Mouse (Mus musculus): ENCODE data around the gene Ttc30a2.
"Not testable (repeated sequence)": the region's sequence is repeated elsewhere in the genome, so short reads cannot be mapped to it uniquely, and the experiment has no call there.

Gene Ttc30a2

DNA sequence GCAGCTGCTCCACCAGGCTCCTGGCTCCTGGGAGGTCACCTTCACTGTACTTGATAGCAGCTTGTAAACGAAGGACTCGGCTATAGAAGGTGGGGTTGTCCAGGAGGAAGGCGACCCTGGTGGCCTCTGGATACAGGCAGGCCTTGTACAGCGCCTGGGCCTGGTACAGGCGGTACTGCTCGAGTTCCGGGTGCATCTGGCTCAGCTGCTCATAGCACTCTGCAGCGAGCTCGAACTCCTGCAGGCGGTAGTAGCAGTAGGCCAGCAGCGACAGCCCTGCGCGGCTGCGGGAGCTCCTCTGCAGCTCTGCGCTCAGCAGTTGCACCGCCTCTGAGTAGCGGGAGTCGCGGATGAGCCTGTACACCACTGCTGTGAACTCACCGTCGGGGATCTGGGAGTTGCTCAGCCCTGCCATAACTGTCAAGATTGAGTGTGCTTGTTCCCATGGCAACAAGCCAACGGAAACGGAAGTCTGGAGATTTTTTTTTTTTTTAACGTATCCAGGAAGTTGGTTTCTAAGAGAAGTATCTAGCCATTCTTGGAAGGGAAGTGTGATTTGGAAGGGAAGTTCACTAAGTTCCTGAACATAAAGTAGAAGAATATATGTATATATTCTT, at the start of gene Ttc30a2:
Gene Ttc30a2, minus strand, starts transcription at position 419 of the 617 bp plus-strand sequence.
- in situ Hi-C loops (cut with MboI) = not testable (repeated sequence)

- in situ Hi-C loops (cut with MboI) = no loop called here
Observed at GRCm38 (mm10) chr2:76016890-76017289, 38.9 kb upstream of the Ttc30a2 start.

GRCm38 (mm10) chr2:76016136-76016535, 38.2 kb upstream of the Ttc30a2 start:
- in situ Hi-C loops (cut with MboI) = no loop called here

DNA sequence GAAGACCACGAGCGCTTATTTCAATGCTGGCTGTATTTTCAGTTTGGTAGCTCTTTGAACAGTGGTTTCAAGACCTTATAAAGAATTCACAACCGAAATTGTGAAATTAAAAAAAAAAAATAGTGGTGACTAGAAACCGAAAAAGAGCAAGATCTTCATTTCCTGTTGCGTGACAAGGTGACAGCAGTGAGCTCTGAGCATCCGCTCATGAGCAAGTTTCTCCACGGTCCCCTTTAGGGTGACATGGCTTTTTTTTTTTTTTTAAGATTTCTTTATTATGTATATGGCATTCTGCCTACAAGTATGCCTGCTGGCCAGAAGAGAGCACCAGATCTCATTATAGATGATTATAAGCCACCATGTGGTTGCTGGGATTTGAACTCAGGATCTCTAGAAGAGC, 37.5 kb upstream of the Ttc30a2 start:
- in situ Hi-C loops (cut with MboI) = no loop called here

DNA sequence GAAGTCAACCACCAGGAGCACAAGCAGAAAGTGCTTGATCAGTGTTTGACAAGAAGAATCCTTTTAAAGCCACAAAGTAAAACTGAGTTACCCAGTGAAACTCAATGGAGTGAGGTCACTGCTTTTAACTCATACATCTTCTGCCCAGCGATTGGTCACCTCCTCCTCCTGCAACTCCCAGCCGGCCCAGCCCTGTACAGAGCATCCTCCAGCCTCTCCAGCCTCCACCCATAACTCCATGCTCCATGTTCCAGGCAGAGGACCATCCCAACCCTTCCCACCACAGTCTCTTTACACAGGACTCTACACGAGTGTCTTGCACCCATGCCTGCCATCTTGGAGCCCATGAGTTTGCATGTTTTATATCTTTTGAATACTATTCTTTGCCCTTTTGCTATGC, 36.7 kb upstream of the Ttc30a2 start:
- in situ Hi-C loops (cut with MboI) = no loop called here

DNA sequence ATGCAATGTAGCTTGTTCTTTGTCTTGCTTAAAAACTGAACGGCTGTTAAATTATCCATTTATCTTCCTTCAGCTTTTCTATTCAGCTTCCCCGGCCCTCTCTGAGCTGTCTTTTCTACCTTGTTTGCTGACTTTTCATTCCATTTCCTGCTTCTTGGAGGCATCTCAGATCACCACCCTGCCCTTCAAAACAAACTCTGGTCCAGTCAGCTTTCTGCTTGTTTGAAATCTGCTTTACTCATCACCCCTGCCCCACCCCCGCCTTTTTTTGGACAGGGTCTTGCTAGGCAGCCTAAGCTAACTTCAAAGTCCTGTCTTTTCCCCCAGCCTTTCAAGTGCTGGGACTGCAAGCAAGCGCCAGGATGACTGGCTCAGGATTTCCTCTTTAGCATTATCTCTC, 28.2 kb upstream of the Ttc30a2 start:
- in situ Hi-C loops (cut with MboI) = no loop called here

DNA sequence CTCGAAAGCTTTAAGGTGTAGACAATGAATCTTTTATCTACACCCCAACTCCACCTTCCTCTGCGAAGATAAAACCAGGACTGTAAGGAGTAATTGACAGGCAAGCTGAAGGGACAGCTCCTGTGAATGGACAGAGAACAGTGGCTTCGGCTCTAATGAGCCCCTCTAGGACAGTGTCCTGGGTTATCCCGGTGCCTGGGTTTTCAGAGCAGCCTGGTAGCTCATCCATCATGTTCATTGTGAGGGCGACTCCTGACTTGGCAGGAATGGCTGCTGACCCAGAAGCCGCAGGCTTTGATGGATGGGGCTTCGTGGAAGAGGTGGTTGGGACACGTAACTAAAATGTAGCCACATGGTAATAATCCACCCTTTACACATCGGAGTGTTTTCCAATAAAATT, 24.9 kb upstream of the Ttc30a2 start:
- in situ Hi-C loops (cut with MboI) = no loop called here

GRCm38 (mm10) chr2:76001392-76001791, 23.4 kb upstream of the Ttc30a2 start:
- in situ Hi-C loops (cut with MboI) = no loop called here

- in situ Hi-C loops (cut with MboI) = no loop called here
Observed at GRCm38 (mm10) chr2:75999636-76000035, 21.7 kb upstream of the Ttc30a2 start.

DNA sequence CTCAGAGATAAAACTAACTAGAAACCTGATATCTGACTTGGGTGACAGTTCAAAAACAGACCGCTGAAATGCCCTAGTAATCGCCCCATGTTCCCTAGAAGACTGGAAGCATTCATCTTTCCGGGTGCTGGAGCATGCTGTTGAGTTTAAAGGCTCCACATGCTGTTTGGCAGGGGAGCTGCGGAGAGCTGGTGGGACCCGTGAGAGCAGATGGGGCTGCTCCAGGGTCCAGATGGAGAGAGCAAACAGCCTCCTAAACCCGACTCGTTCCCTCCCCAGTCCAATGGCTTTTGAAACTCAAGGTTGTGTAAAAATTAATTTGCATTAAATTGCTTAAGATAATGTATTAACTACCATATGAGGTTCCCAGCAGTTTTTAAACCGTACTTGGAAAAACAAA, 20.7 kb upstream of the Ttc30a2 start:
- in situ Hi-C loops (cut with MboI) = no loop called here

- in situ Hi-C loops (cut with MboI) = no loop called here
Observed at GRCm38 (mm10) chr2:75997726-75998125, 19.8 kb upstream of the Ttc30a2 start.

- in situ Hi-C loops (cut with MboI) = no loop called here
Observed at GRCm38 (mm10) chr2:75994841-75995240, 16.9 kb upstream of the Ttc30a2 start.

GRCm38 (mm10) chr2:75991581-75992205, 13.7 kb upstream of the Ttc30a2 start:
- in situ Hi-C loops (cut with MboI) = no loop called here

DNA sequence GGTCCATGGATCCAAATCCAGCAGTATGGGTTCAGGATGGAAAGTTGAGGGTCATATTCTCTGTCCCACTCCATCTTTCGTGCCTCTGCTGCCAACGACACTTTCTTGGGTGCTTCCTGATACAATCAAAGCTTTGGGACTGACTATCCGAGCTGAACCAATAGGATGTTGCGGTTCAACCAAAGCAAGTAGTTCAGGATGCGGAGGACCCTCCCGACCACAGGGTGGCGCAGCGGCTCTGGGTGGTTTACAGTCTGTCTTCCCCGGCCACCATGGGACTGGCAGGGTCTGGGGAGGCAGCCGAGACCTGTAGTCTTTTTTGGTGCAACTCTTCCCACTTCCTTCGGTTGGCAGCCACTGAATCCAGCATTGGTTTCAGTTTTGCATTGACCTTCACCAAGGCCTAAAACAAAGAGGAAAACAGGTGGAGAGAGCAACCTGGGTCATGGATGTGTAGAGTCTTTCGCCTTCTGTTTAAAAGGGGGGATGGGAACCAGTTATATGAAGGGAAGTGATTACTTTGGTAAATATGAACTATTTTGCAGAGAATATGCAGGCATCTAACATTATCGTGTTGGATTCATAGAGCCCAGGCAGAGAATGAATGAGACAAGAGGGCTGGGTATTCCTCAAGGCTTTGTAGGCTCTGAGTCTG, 13.0 kb upstream of the Ttc30a2 start:
- in situ Hi-C loops (cut with MboI) = no loop called here

GRCm38 (mm10) chr2:75989694-75990093, 11.7 kb upstream of the Ttc30a2 start:
- in situ Hi-C loops (cut with MboI) = no loop called here

- in situ Hi-C loops (cut with MboI) = no loop called here
Observed at GRCm38 (mm10) chr2:75988779-75989363, 10.9 kb upstream of the Ttc30a2 start.

DNA sequence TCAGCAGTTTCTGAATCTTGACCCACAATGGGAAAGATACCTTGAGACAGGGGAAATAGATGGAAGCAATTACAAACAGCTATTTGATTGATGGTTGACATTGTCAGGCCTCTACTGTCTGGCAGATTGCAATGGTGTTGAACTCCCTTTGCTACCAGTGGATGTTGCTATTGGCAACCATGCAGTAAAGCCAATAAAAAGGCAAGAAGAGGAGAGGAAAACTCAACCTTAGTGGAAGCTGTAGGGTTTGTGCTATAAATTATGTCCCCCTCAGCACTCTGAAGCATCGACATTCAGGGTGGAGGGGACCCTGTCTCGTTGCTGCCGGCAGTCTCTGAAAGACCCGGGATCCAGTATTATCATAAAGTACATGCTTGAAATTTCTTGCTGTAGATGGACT, 10.4 kb upstream of the Ttc30a2 start:
- in situ Hi-C loops (cut with MboI) = no loop called here

DNA sequence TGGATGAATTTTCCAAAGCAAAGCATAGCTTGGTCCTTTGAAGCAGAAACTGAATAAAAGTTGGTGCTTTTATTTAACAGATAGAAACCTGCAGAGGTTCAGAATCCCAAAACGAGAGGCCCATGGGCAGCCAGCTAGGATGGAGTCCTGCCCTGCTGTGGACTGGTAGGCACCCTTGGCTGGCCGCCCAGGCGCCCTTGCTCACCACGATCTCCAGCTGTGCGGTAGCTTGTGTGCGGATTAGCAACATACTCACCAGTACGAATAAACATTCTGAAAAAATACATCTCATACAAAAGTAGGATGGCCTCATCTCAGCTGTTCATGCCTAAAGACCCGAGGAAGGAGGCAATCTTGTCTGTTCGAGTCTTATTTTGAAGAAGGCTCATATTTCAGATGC, 9.8 kb upstream of the Ttc30a2 start:
- in situ Hi-C loops (cut with MboI) = no loop called here

GRCm38 (mm10) chr2:75985124-75985523, 7.2 kb upstream of the Ttc30a2 start:
- in situ Hi-C loops (cut with MboI) = no loop called here

GRCm38 (mm10) chr2:75983847-75984246, 5.9 kb upstream of the Ttc30a2 start:
- in situ Hi-C loops (cut with MboI) = no loop called here

DNA sequence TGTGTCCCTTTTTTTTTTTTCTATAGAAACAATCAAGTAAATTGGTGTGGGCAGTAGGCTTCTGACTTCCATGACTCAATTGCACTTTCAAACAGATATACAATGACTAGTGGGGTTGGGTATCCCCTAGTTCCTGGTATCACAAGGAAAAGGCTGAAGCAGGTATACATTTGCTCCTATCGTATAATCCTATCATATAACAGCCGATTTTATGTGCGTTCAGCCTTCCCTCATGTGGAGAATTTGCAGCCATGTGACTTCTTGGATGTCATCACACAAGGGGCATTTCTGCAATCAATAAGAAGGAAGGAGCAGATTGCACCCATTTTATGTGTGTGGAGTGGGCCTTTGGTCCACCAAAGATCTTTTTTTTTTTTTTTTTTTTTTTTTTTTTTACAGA, 5.1 kb upstream of the Ttc30a2 start:
- in situ Hi-C loops (cut with MboI) = no loop called here

- in situ Hi-C loops (cut with MboI) = no loop called here
Observed at GRCm38 (mm10) chr2:75982626-75983025, 4.7 kb upstream of the Ttc30a2 start.

Data from mature B cell (primary cell).